Mouse (Mus musculus): ENCODE data around the gene Olfr105-ps. TPM values are rescaled to one million over a fixed set of nuclear protein-coding genes. Genes with fewer than 3 reads are reported as not detected.

Gene Olfr105-ps
- not detected in 2 replicates for polyA plus RNA-seq (2012)

DNA sequence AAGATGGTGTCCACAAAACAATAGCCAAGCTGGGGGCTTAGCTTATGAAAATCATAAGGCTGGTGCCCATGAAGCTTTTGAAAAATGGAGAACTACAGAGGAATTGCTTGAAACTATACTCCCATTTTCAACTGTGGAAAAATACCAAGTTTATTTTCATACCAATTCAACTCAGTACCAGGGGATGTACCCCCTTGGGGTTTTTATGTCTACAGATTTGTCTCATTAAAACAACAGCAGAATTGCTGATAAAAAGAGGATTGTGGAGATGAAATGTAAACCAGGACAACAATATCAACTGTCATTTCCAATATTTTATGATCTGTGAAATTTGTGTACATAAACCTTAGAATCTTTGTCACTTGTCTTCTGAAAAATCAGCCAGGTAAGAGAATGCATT lies at the start of gene Olfr105-ps:
Gene Olfr105-ps (plus strand): TSS at position 301 of the 400 bp plus-strand sequence.
- 0 out of 2 replicates have a peak, but pooled peaks cover 2% of the 10 kb centered on the region for H3K9me3 ChIP-seq (ENCODE audit: control insufficient read depth, low read length)
- no peaks in the 10 kb centered on the region for H3K36me3 ChIP-seq (ENCODE audit: control insufficient read depth)
- H3K27me3 ChIP-seq (ENCODE audit: control insufficient read depth) = no peaks in the 10 kb centered on the region
- no peak within 1 kb of the TSS for H3K4me3 ChIP-seq (replicated peaks)
- H3K4me1 ChIP-seq (ENCODE audit: control insufficient read depth) = no peaks in the 10 kb centered on the region
- TF ChIP-seq TAL1 (IDR thresholded peaks at IDR 0.05; ENCODE audit: low read length) (no peak), GATA1 (IDR thresholded peaks at IDR 0.05; ENCODE audit: low read length) (no peak)

DNA sequence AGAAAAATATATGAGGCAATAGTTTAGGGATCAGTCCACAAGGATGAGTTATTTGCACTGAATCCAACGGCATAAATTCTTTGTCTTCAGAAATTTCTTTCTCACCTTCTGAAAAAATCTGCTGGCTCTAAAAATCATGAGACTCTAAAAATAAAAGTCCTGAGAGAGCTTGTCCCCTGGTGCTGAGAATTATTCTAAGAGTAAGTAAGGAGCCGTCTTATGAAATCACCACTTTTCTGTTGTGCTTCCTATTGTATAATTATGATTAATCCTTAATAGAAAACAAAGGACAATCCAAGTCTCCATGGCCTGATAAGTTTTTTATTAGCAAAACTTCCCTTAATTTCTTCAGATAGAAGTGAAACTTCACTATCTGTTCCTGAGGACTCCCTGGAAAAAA lies 39.2 kb upstream of the Olfr105-ps start, which contains the start of gene Olfr103:
Gene Olfr103 (minus strand): TSS at position 101 of the 400 bp plus-strand sequence.
- TF ChIP-seq TAL1 (IDR thresholded peaks at IDR 0.05; ENCODE audit: low read length) (no peak), GATA1 (IDR thresholded peaks at IDR 0.05; ENCODE audit: low read length) (no peak)
- H3K36me3 ChIP-seq (ENCODE audit: control insufficient read depth) = no peaks in the 10 kb centered on the region

GRCm38 (mm10) chr17:37359282-37359681 lies 19.6 kb upstream of the Olfr105-ps start, which contains the start of gene Olfr104-ps:
Olfr104-ps (plus strand) TSS chr17:37359582.
- no peak within 1 kb of the TSS for H3K4me3 ChIP-seq (replicated peaks)
- H3K9me3 ChIP-seq (ENCODE audit: control insufficient read depth, low read length) = no peaks in the 10 kb centered on the region; the same call in 1 of the 2 replicates
- no peaks in the 10 kb centered on the region for H3K36me3 ChIP-seq (ENCODE audit: control insufficient read depth)
- H3K27me3 ChIP-seq (ENCODE audit: control insufficient read depth) = no peaks in the 10 kb centered on the region
- H3K4me1 ChIP-seq (ENCODE audit: control insufficient read depth) = no peaks in the 10 kb centered on the region
- TF ChIP-seq TAL1 (IDR thresholded peaks at IDR 0.05; ENCODE audit: low read length) = no peak
- no peak for TF ChIP-seq GATA1 (IDR thresholded peaks at IDR 0.05; ENCODE audit: low read length)

More for the DNA sequence above, 39.2 kb upstream of the Olfr105-ps start, which contains the start of gene Olfr103:
- Histone ChIP-seq H3K4me3 (replicated peaks) (no peak within 1 kb of the TSS), H3K4me1 (ENCODE audit: control insufficient read depth) (no peaks in the 10 kb centered on the region), H3K9me3 (ENCODE audit: control insufficient read depth, low read length) (no peaks in the 10 kb centered on the region), H3K27me3 (ENCODE audit: control insufficient read depth) (no peaks in the 10 kb centered on the region)

- no peaks in the 10 kb centered on the region for H3K4me1 ChIP-seq (ENCODE audit: control insufficient read depth)
- H3K9me3 ChIP-seq (ENCODE audit: control insufficient read depth, low read length) = no peaks in the 10 kb centered on the region; the same call in 1 of the 2 replicates
- no peaks in the 10 kb centered on the region for H3K27me3 ChIP-seq (ENCODE audit: control insufficient read depth)
- H3K4me3 ChIP-seq (replicated peaks) = no peak within 1 kb of the TSS
- no peaks in the 10 kb centered on the region for H3K36me3 ChIP-seq (ENCODE audit: control insufficient read depth)
- TF ChIP-seq TAL1 (IDR thresholded peaks at IDR 0.05; ENCODE audit: low read length) = no peak
- no peak for TF ChIP-seq GATA1 (IDR thresholded peaks at IDR 0.05; ENCODE audit: low read length)
These were observed 11.3 kb downstream of the Olfr105-ps start, which contains the start of gene Olfr106-ps for GRCm38 (mm10) chr17:37390093-37390492. Olfr106-ps (plus strand) TSS chr17:37390393.

DNA sequence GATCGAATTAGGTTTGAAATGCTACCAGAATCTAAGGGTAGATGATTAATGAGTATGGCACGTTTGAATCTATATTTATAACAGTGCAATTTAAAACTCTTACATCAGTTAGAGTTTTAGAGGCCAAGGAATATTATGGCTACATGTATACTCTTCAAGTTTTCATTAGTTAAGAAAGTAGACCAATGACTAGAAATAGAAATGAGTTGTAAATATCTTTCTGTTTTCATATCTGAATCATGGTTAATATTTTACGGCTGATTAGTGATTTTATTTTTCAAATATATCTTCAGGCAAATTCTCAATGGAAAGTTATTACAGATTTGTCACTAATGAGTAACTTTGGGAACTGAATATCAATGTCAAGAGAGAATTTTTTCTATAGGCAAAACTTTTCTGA lies 20.1 kb downstream of the Olfr105-ps start, which contains the start of gene Olfr107:
Gene Olfr107 (plus strand): TSS at position 301 of the 400 bp plus-strand sequence.
- no peaks in the 10 kb centered on the region for H3K4me1 ChIP-seq (ENCODE audit: control insufficient read depth)
- H3K36me3 ChIP-seq (ENCODE audit: control insufficient read depth) = no peaks in the 10 kb centered on the region
- TF ChIP-seq TAL1 (IDR thresholded peaks at IDR 0.05; ENCODE audit: low read length) (no peak), GATA1 (IDR thresholded peaks at IDR 0.05; ENCODE audit: low read length) (no peak)
- no peaks in the 10 kb centered on the region for H3K27me3 ChIP-seq (ENCODE audit: control insufficient read depth)
- no peaks in the 10 kb centered on the region for H3K9me3 ChIP-seq (ENCODE audit: control insufficient read depth, low read length)
- H3K4me3 ChIP-seq (replicated peaks) = no peak within 1 kb of the TSS

DNA sequence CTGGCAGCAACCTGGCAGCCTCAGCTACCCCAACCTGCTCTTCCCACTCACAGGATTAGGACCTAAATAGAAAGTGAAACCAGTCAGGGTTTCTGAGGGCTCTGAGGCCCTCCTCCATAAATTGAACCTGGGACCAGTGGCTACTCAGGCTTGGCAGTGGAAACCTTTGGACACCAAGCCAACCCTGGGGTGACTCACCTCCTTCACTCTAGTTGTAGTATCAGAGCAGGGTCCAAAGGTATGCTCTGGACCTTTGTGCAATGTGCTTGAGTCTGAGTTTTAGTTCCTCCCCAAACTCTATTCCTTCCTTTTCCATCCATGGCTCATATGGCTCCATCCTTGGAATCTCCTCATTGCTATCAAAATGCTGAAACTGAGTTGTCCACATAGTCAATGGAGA lies 34.5 kb downstream of the Olfr105-ps start:
- H3K4me3 ChIP-seq (replicated peaks) = no peak overlapping the region
- TF ChIP-seq GATA1 (IDR thresholded peaks at IDR 0.05; ENCODE audit: low read length) = no peak
- no peak for TF ChIP-seq TAL1 (IDR thresholded peaks at IDR 0.05; ENCODE audit: low read length)
- peaks cover 12% of the 10 kb centered on the region for H3K9me3 ChIP-seq (ENCODE audit: control insufficient read depth, low read length)
- no peaks in the 10 kb centered on the region for H3K36me3 ChIP-seq (ENCODE audit: control insufficient read depth)
- H3K27me3 ChIP-seq (ENCODE audit: control insufficient read depth) = no peaks in the 10 kb centered on the region
- H3K4me1 ChIP-seq (ENCODE audit: control insufficient read depth) = no peaks in the 10 kb centered on the region

Other genes with a start within 250 kb of the Olfr105-ps start
- not detected in 2 replicates for gene Olfr93, start 217.5 kb upstream of the Olfr105-ps start, polyA plus RNA-seq (2012)
- gene Ubd, start 185.1 kb upstream of the Olfr105-ps start, polyA plus RNA-seq (2012) = not detected in 2 replicates
- gene Olfr94, start 178.0 kb upstream of the Olfr105-ps start, polyA plus RNA-seq (2012) = not detected in 2 replicates
- gene Olfr95, start 165.9 kb upstream of the Olfr105-ps start, polyA plus RNA-seq (2012) = not detected in 2 replicates
- not detected in 2 replicates for gene Olfr96, start 158.9 kb upstream of the Olfr105-ps start, polyA plus RNA-seq (2012)
- gene Olfr97, start 141.7 kb upstream of the Olfr105-ps start, polyA plus RNA-seq (2012) = not detected in 2 replicates
- gene Olfr98, start 115.3 kb upstream of the Olfr105-ps start, polyA plus RNA-seq (2012) = 0.06 TPM in 1 of 2 replicates, not detected in the other
- not detected in 2 replicates for gene H2-M3, start 108.8 kb upstream of the Olfr105-ps start, polyA plus RNA-seq (2012)
- gene Olfr99, start 95.6 kb upstream of the Olfr105-ps start, polyA plus RNA-seq (2012) = not detected in 2 replicates
- 0.02 TPM in 1 of 2 replicates, not detected in the other for gene Olfr101, start 74.7 kb upstream of the Olfr105-ps start, polyA plus RNA-seq (2012)
- not detected in 2 replicates for gene Olfr102, start 62.0 kb upstream of the Olfr105-ps start, polyA plus RNA-seq (2012)
- not detected in 2 replicates for gene Olfr103, start 39.3 kb upstream of the Olfr105-ps start, polyA plus RNA-seq (2012)
- gene Olfr104-ps, start 19.5 kb upstream of the Olfr105-ps start, polyA plus RNA-seq (2012) = not detected in 2 replicates
- gene Olfr106-ps, start 11.4 kb downstream of the Olfr105-ps start, polyA plus RNA-seq (2012) = not detected in 2 replicates
- not detected in 2 replicates for gene Olfr107, start 20.2 kb downstream of the Olfr105-ps start, polyA plus RNA-seq (2012)
- not detected in 2 replicates for gene Olfr108, start 66.4 kb downstream of the Olfr105-ps start, polyA plus RNA-seq (2012)
- gene Olfr109, start 79.9 kb downstream of the Olfr105-ps start, polyA plus RNA-seq (2012) = not detected in 2 replicates
- gene H2-M2, start 104.5 kb downstream of the Olfr105-ps start, polyA plus RNA-seq (2012) = not detected in 2 replicates
- gene Olfr110, start 113.4 kb downstream of the Olfr105-ps start, polyA plus RNA-seq (2012) = 0.02 TPM in 1 of 2 replicates, not detected in the other
- gene Olfr111, start 129.0 kb downstream of the Olfr105-ps start, polyA plus RNA-seq (2012) = not detected in 2 replicates
- not detected in 2 replicates for gene Olfr112, start 190.4 kb downstream of the Olfr105-ps start, polyA plus RNA-seq (2012)
- gene Olfr113, start 198.6 kb downstream of the Olfr105-ps start, polyA plus RNA-seq (2012) = not detected in 2 replicates
- not detected in 2 replicates for gene Olfr114, start 213.7 kb downstream of the Olfr105-ps start, polyA plus RNA-seq (2012)
- gene Olfr115, start 248.1 kb downstream of the Olfr105-ps start, polyA plus RNA-seq (2012) = not detected in 2 replicates
- not detected in 2 replicates for gene Olfr116, start 248.2 kb downstream of the Olfr105-ps start, polyA plus RNA-seq (2012)